Mouse (Mus musculus): ENCODE results near the gene Ppp1r13l.

The Ppp1r13l gene

GRCm38 (mm10) chr7:19338060-19338459, 21.5 kb upstream of the Ppp1r13l start:
- DNase-seq, result no peak

- DNase-seq, result no peak
Observed at GRCm38 (mm10) chr7:19338596-19338995, 21.0 kb upstream of the Ppp1r13l start.

DNA sequence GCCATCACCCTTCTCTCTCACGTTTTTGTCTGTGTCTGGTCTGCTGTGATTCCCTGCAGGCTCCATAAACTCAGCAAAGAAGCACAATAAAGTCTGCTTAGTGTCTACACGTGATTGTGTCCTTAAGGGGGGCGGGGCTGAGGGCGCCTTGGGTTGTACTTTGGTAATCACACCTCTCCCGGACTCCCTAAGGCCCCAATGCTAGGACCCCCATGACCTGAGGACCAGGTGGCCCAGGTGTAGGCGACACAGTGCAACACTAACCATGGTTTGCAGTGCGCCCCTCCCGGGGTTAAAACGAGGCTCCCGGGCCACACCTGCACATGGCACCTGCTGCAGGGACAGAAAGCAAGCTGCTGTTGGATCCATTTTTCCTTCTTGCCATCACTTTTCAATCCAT, 18.3 kb upstream of the Ppp1r13l start:
- DNase-seq, result no peak

GRCm38 (mm10) chr7:19341761-19342409, 17.7 kb upstream of the Ppp1r13l start:
- peak; percentile 59 for DNase-seq

GRCm38 (mm10) chr7:19342481-19343027, 17.0 kb upstream of the Ppp1r13l start:
- peak; percentile 96 for DNase-seq

DNA sequence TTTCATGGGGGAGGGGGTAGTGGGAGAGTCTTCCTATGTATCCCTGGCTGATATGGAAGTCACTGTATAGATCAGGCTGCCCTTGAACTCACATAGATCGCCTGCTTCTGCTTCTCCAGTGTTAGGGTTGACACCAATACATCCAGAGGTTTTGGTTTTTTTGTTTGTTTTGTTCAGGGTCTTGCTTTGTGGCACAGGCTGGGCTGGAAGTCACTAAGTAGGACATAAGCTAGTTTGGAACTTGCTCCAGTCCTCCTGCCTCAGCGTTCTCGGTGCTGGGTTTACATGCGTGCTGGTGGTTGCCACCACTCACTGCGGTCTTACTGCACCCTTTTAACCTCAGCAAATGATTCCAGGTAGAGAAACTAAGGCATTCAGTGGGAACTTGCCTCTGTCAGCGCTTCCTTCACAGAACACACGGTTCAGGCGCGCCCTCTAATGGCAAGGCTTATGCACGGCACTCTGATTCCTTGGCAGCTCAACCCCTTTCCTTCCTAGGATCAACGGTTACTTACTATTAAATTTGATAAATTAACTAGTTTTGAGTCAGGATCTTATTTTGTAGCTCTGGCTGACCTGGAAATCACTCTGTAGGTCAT, 16.2 kb upstream of the Ppp1r13l start:
- DNase-seq, result peak; percentile 74

- DNase-seq, result peak; percentile 43
Observed at GRCm38 (mm10) chr7:19344237-19344847, 15.2 kb upstream of the Ppp1r13l start, which contains the start of gene Ercc1. TSS of gene Ercc1 (plus strand) at chr7:19344778.

DNA sequence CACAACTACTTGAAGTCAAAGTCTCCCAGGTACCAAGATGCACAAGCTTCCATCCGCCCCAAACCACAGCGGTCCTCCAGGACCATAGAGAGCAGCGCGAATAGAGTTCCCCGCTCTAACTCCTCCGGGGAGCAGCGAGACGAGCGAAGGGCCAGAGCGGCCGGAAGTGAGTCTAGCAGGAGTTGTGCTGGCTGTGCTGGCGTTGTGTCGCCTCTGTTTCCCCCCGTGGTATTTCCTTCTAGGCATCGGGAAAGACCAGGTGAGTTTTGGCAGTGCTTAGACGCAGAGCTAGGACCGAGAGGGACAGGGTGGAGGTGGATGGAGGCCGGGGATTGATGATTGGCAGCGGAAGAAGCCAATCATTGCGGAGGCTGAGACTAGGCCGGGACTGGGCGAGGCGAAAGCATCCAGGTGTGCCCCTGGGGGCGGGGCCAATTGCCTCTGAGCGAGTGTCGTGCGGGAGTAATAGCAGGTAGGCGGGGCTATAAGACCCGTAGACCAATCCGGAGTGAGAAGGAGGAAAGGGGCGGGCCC, 14.5 kb upstream of the Ppp1r13l start:
- DNase-seq, result peak; percentile 97

- DNase-seq, result no peak
Observed at GRCm38 (mm10) chr7:19349188-19349915, 10.2 kb upstream of the Ppp1r13l start.

- DNase-seq, result no peak
Observed at GRCm38 (mm10) chr7:19350221-19350620, 9.3 kb upstream of the Ppp1r13l start.

DNA sequence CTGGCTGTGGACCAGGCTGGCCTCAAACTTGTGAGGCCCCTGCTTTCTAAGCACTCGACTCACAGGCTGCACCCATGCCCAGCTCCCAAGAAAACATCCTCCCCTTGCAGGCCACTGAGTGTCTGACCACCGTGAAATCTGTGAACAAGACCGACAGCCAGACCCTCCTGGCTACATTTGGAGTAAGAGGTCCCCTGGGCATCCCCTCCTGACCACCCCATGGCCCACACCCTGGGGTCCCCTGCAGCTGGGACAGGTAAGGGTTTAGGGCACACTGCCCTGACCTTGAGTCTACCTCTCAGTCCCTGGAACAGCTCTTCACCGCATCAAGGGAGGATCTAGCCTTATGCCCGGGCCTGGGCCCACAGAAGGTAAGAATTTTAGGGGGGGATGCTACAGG, 4.6 kb upstream of the Ppp1r13l start:
- no peak for DNase-seq

- no peak for DNase-seq
Observed at GRCm38 (mm10) chr7:19356311-19356710, 3.2 kb upstream of the Ppp1r13l start.

DNA sequence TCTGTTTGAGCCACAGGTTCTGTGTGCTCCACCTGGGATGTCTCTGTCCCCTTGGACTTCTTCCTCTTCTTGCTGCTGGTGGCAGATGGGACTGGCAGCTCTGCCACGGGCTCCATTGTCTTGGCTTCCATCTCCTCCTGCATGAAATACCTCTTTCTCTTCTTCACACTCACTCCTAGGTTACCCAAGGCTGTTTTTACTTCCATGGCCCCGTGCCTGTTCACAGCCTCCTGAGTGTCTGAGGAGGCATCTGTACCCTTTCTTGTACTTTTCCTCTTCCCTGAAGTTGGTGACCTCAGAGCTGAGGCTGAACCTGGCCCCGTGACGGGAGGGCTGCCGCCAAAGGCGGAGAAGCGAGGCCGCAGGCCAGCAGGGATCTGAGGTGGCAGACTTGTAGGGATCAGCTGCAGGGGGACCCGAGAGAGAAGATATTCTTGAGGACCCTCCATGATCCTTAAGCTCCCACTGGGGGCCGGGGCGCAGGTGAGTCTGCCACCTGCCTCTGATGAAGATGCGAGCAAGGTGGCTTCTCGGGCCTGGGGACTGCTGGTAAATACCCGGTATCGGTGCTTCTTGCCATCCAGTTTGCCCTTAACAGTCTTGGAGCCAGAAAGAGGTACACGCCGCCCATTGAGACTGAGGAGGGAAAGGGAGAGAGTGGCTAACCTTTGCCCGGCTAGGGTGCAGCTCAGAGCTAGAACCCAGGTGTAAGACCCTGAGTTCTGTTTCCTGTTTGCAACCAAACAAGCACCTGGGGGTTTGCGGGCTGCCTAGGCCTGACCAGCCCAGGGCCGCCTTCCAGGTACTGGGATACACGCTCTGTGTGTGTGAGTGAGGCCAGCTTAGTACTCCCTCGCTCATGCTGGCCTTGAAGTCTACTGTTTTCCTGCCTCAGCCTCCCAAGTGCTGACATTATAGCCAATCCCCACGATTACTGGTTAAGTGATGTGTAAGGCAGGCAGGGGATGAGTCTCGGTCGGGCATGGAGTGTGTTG, 1.9 kb upstream of the Ppp1r13l start:
- no peak for DNase-seq

DNA sequence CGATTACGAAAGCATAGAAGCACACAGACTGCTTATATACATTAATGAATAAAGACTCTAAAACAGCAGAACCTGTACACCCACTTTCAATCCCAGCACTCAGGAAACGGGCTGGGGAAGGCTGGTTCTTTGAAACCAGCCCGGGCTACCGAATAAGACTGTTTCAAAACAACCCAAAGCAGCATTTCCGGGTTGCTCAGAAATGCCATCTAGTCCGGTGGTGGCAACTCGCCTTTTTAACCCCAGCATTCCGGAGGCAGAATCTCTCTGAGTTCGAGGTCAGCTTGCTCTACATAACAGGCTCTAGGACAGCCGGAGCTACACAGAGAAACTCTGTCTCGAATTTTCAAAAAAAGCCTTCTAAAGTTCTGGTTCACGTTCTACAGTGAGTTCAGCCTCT, 915 bp upstream of the Ppp1r13l start:
- DNase-seq, result no peak

GRCm38 (mm10) chr7:19359892-19360641, 518 bp downstream of the Ppp1r13l start:
- DNase-seq, result peak; percentile 71

DNA sequence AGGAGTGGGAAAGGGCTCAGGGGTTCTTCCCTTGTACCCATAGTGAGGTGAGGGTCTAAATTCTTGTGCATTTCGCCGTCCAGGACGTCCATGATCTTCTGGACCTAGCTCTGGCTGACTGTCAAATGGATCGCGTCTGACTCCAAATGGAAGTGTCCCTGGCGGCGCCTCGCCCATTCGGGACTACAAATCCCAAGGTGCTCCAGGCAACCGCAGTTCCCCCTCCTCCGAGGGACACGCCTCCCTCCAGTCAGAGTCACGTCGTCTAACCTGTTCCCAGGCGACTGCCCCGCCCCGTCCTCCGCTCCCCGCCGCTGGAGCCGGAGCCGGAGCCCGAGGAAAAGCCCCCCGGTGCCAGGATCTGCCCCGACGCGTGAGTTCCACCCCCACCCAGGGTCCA, 1.4 kb downstream of the Ppp1r13l start:
- DNase-seq, result peak; percentile 89

GRCm38 (mm10) chr7:19361720-19362119, 2.2 kb downstream of the Ppp1r13l start:
- peak; percentile 73 for DNase-seq

- DNase-seq, result no peak
Observed at GRCm38 (mm10) chr7:19362276-19362675, 2.7 kb downstream of the Ppp1r13l start.

DNA sequence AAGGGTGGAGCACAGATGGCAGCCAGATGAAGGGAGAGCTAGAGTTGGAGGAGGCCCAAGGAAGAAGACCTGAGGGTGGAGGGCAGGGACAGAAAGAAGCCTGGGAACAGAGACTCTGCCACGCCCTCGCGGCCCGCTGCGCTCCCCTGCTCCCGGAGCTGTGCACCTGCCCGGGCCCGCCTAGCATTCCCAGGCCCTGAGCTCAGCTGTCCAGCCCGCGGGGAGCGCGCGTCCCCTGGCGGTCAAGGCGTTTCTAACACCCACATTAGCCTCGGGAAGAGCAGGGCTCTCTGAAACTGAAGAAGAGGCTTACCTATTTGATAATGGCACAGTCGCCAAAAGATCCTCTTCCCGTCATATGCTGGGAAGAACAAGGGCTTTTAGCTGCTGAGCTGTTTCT, 4.3 kb downstream of the Ppp1r13l start:
- DNase-seq, result peak; percentile 78

DNA sequence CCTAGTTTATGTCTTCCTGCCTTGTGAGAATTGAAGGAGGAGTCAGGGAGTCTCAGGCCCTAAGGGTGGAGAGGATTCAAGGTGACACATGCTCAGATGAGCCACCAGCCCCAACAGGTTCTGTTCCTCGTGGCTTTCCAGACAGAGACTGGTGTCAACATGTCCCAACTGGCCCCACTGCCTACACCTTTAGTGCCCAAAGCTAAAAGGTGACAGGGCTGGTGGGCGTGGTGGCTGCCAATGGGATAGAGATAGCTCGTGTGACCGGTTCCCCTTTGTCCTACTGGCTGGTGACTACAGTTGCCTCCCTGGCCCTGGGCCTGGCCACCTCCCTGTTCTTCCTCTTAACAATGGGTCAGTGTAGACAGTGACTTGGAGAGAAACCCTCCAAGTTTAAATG, 5.8 kb downstream of the Ppp1r13l start:
- no peak for DNase-seq

DNA sequence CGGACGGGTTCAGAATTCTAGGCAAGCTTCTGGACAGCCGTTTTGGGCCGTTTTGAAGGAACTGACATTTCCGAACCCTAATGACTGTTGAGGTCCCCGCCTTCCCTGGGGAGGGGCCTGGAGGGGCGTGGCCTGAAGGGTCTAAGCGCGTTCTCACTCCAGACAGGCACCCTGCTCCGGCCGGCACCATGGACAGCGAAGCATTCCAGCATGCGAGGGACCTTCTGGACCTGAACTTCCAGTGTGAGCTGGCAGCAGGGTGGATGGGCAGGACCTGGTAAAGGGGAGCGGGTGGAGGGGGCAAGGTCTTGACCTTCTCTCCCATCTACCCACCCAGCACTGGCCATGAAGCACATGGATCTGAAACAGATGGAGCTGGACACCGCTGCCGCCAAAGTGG, 8.8 kb downstream of the Ppp1r13l start:
- DNase-seq, result no peak
